Mouse (Mus musculus): ENCODE measurements around the gene Sipa1l3.

- TF ChIP-seq CTCF (IDR thresholded peaks at IDR 0.05; ENCODE audit: low read depth, low read length) (no peak), EP300 (IDR thresholded peaks at IDR 0.05; ENCODE audit: insufficient read depth, low read depth, low read length) (no peak)
Measured at GRCm38 (mm10) chr7:29294111-29294761, 224.2 kb downstream of the Sipa1l3 start.
